Mouse (Mus musculus): Measurements from ENCODE around the gene Gm3336. TPM values are rescaled to one million over a fixed set of nuclear protein-coding genes. Genes with fewer than 3 reads are reported as not detected.

Gene Gm3336
- total RNA-seq, 1 experiment, result 1.8 TPM

DNA sequence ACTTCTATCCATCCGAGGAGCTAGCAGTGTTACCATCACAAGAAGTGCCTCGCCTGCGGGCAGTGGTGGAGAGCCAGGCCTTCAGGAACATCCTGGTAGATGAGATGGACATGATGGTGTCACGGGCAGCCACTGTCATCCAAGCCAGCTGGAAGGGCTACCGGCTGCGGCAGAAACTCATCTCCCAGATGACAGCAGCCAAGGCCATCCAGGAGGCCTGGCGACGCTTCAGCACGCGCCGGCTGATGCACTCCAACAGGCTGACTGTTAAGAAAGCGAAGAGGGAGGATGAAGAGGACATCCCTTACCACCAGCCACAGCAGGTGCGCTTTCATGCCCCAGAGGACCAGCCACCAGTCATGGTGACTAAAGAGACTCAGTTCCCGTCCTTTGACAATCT, 10.1 kb upstream of the Gm3336 start:
- no peak overlapping the region for H3K9ac ChIP-seq (ENCODE audit: insufficient read depth, low read depth, low read length, poor library complexity, severe bottlenecking)
- H3K4me3 ChIP-seq (ENCODE audit: insufficient read depth in 1 of 2, low read depth in 1 of 2, low read length in 2 of 2, poor library complexity in 1 of 2, severe bottlenecking in 1 of 2), result no peak overlapping the region
- H3K27ac ChIP-seq (ENCODE audit: insufficient read depth, low read depth, low read length, poor library complexity, severe bottlenecking), result no peak overlapping the region
- DNase-seq (ENCODE audit: low read depth, low spot score), result no peak
- no peak for TF ChIP-seq ZNF384 (IDR thresholded peaks at IDR 0.05; ENCODE audit: low read depth, low read length)
- TF ChIP-seq MAFK (IDR thresholded peaks at IDR 0.05; ENCODE audit: insufficient read depth, low read depth, low read length), result no peak
- no peak for TF ChIP-seq ZC3H11A (IDR thresholded peaks at IDR 0.05; ENCODE audit: borderline replicate concordance, low read depth, low read length)
- no peak for TF ChIP-seq CHD2 (IDR thresholded peaks at IDR 0.05; ENCODE audit: low read depth, low read length)
- no peak for TF ChIP-seq HCFC1 (IDR thresholded peaks at IDR 0.05; ENCODE audit: borderline replicate concordance, insufficient read depth, low read length)
- no peaks in the 10 kb centered on the region for H3K36me3 ChIP-seq (ENCODE audit: control insufficient read depth, insufficient read depth, low read length, poor library complexity, severe bottlenecking)
- H3K4me1 ChIP-seq (ENCODE audit: control insufficient read depth in 2 of 2, insufficient read depth in 2 of 2, low read length in 2 of 2, poor library complexity in 1 of 2), result no peaks in the 10 kb centered on the region
- H3K9me3 ChIP-seq (ENCODE audit: control insufficient read depth, insufficient read depth, low read depth, low read length), result no peaks in the 10 kb centered on the region
- in situ Hi-C loops (cut with MboI; ENCODE audit: low sequenced_read_pairs in 2 of 2, unreplicated experiment in 2 of 2), result no loop called here

DNA sequence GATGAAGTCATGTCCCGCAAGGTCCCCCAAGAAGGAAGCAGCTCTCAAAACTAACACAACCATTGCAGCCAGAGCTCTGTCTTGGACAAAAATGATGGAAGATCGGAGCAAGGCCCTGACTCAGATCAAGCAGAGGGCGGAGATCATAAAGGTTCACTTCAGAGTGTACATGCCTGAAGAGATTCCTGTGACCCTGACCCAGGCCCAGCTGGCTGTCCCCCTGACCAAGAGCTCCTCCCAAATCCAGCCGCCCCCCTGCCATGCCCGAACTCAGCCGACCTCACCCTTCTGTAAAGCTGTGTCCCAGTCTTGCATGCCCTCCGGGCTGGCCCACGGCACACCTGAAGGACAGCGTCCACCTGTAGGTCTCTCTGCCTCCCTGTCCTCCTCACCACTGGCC, 8.5 kb upstream of the Gm3336 start:
- in situ Hi-C loops (cut with MboI; ENCODE audit: low sequenced_read_pairs in 2 of 2, unreplicated experiment in 2 of 2), result no loop called here

DNA sequence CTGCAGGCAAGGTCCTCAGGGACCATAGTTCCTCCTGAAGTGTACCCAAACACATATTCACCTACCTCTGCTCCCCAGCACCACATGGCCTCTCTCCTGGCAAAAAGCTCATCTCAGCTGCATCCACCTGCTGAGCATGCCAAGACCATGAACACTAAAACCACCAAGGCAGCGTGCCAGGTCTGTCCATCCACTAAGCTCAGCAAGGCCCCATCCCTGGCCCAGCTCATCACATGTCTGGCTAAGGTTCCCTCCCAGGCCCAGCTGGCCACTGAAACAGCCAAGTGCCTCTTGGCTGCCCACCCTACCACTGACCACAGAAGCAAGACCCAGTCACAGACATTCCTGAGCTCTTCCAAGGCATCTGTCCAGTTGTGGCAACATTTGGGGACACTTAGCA, 8.0 kb upstream of the Gm3336 start:
- TF ChIP-seq CHD2 (IDR thresholded peaks at IDR 0.05; ENCODE audit: low read depth, low read length) (no peak), HCFC1 (IDR thresholded peaks at IDR 0.05; ENCODE audit: borderline replicate concordance, insufficient read depth, low read length) (no peak), ZNF384 (IDR thresholded peaks at IDR 0.05; ENCODE audit: low read depth, low read length) (no peak), ZC3H11A (IDR thresholded peaks at IDR 0.05; ENCODE audit: borderline replicate concordance, low read depth, low read length) (no peak), MAFK (IDR thresholded peaks at IDR 0.05; ENCODE audit: insufficient read depth, low read depth, low read length) (no peak)
- DNase-seq (ENCODE audit: low read depth, low spot score), result no peak
- no peaks in the 10 kb centered on the region for H3K9me3 ChIP-seq (ENCODE audit: control insufficient read depth, insufficient read depth, low read depth, low read length)
- H3K4me3 ChIP-seq (ENCODE audit: insufficient read depth in 1 of 2, low read depth in 1 of 2, low read length in 2 of 2, poor library complexity in 1 of 2, severe bottlenecking in 1 of 2), result no peak overlapping the region
- H3K9ac ChIP-seq (ENCODE audit: insufficient read depth, low read depth, low read length, poor library complexity, severe bottlenecking), result no peak overlapping the region
- in situ Hi-C loops (cut with MboI; ENCODE audit: low sequenced_read_pairs in 2 of 2, unreplicated experiment in 2 of 2), result no loop called here
- no peaks in the 10 kb centered on the region for H3K4me1 ChIP-seq (ENCODE audit: control insufficient read depth in 2 of 2, insufficient read depth in 2 of 2, low read length in 2 of 2, poor library complexity in 1 of 2)
- no peaks in the 10 kb centered on the region for H3K36me3 ChIP-seq (ENCODE audit: control insufficient read depth, insufficient read depth, low read length, poor library complexity, severe bottlenecking)
- H3K27ac ChIP-seq (ENCODE audit: insufficient read depth, low read depth, low read length, poor library complexity, severe bottlenecking), result no peak overlapping the region

More for the DNA sequence above, 8.5 kb upstream of the Gm3336 start:
- Histone ChIP-seq H3K27ac (ENCODE audit: insufficient read depth, low read depth, low read length, poor library complexity, severe bottlenecking) (no peak overlapping the region; the same call in 1 of the 2 replicates), H3K4me3 (ENCODE audit: insufficient read depth in 1 of 2, low read depth in 1 of 2, low read length in 2 of 2, poor library complexity in 1 of 2, severe bottlenecking in 1 of 2) (no peak overlapping the region), H3K36me3 (ENCODE audit: control insufficient read depth, insufficient read depth, low read length, poor library complexity, severe bottlenecking) (no peaks in the 10 kb centered on the region), H3K9ac (ENCODE audit: insufficient read depth, low read depth, low read length, poor library complexity, severe bottlenecking) (no peak overlapping the region), H3K4me1 (ENCODE audit: control insufficient read depth in 2 of 2, insufficient read depth in 2 of 2, low read length in 2 of 2, poor library complexity in 1 of 2) (no peaks in the 10 kb centered on the region), H3K9me3 (ENCODE audit: control insufficient read depth, insufficient read depth, low read depth, low read length) (no peaks in the 10 kb centered on the region)
- no peak for DNase-seq (ENCODE audit: low read depth, low spot score)
- TF ChIP-seq ZC3H11A (IDR thresholded peaks at IDR 0.05; ENCODE audit: borderline replicate concordance, low read depth, low read length) (no peak), HCFC1 (IDR thresholded peaks at IDR 0.05; ENCODE audit: borderline replicate concordance, insufficient read depth, low read length) (no peak), CHD2 (IDR thresholded peaks at IDR 0.05; ENCODE audit: low read depth, low read length) (no peak), MAFK (IDR thresholded peaks at IDR 0.05; ENCODE audit: insufficient read depth, low read depth, low read length) (no peak), ZNF384 (IDR thresholded peaks at IDR 0.05; ENCODE audit: low read depth, low read length) (no peak)

DNA sequence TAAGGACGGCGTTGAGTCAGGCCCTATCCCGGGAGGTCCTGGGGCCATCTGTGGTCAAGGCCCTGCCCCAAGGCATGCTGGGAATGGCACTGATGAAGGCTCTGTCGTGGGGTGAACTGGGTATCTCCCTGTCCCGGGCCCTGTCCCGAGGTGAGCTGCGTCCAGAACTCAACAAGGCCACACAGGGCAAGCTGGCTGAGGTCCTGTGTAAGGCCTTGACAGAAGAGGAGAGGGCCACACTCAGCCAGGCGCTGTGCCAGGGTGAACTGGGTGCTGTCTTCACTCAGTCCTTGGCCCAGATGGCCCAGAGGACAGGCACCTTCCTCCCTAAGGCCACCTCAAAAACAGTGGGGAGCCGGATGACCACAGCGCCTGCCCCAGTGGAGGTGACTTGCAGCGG, 7.3 kb upstream of the Gm3336 start:
- TF ChIP-seq HCFC1 (IDR thresholded peaks at IDR 0.05; ENCODE audit: borderline replicate concordance, insufficient read depth, low read length) (no peak), CHD2 (IDR thresholded peaks at IDR 0.05; ENCODE audit: low read depth, low read length) (no peak), ZNF384 (IDR thresholded peaks at IDR 0.05; ENCODE audit: low read depth, low read length) (no peak), MAFK (IDR thresholded peaks at IDR 0.05; ENCODE audit: insufficient read depth, low read depth, low read length) (no peak), ZC3H11A (IDR thresholded peaks at IDR 0.05; ENCODE audit: borderline replicate concordance, low read depth, low read length) (no peak)
- Histone ChIP-seq H3K36me3 (ENCODE audit: control insufficient read depth, insufficient read depth, low read length, poor library complexity, severe bottlenecking) (no peaks in the 10 kb centered on the region), H3K4me1 (ENCODE audit: control insufficient read depth in 2 of 2, insufficient read depth in 2 of 2, low read length in 2 of 2, poor library complexity in 1 of 2) (no peaks in the 10 kb centered on the region), H3K4me3 (ENCODE audit: insufficient read depth in 1 of 2, low read depth in 1 of 2, low read length in 2 of 2, poor library complexity in 1 of 2, severe bottlenecking in 1 of 2) (no peak overlapping the region), H3K9me3 (ENCODE audit: control insufficient read depth, insufficient read depth, low read depth, low read length) (no peaks in the 10 kb centered on the region), H3K27ac (ENCODE audit: insufficient read depth, low read depth, low read length, poor library complexity, severe bottlenecking) (no peak overlapping the region), H3K9ac (ENCODE audit: insufficient read depth, low read depth, low read length, poor library complexity, severe bottlenecking) (no peak overlapping the region)
- in situ Hi-C loops (cut with MboI; ENCODE audit: low sequenced_read_pairs in 2 of 2, unreplicated experiment in 2 of 2), result no loop called here
- no peak for DNase-seq (ENCODE audit: low read depth, low spot score)

DNA sequence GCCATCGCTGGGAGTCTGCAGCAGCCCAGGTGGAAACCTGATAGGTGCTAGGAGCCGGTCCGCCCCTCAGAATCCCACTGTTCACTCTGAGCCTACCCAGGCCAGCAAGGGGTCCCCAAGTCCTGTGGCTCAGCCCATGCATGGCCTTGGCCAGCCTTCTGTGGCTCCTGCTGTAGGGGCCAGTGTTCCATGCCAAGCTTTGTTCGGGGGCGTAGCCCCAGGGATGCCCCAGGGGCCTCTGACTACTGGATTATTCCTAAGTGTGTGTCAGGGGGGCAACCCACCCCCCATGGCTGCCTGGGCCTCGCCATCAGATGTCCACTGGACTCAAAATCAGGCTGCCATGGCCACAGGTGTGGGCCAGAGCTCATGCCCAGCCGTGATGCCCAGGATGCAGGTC, 4.4 kb upstream of the Gm3336 start:
- DNase-seq (ENCODE audit: low read depth, low spot score), result no peak
- Histone ChIP-seq H3K36me3 (ENCODE audit: control insufficient read depth, insufficient read depth, low read length, poor library complexity, severe bottlenecking) (no peaks in the 10 kb centered on the region), H3K27ac (ENCODE audit: insufficient read depth, low read depth, low read length, poor library complexity, severe bottlenecking) (no peak overlapping the region), H3K4me3 (ENCODE audit: insufficient read depth in 1 of 2, low read depth in 1 of 2, low read length in 2 of 2, poor library complexity in 1 of 2, severe bottlenecking in 1 of 2) (no peak overlapping the region), H3K9ac (ENCODE audit: insufficient read depth, low read depth, low read length, poor library complexity, severe bottlenecking) (no peak overlapping the region), H3K9me3 (ENCODE audit: control insufficient read depth, insufficient read depth, low read depth, low read length) (no peaks in the 10 kb centered on the region), H3K4me1 (ENCODE audit: control insufficient read depth in 2 of 2, insufficient read depth in 2 of 2, low read length in 2 of 2, poor library complexity in 1 of 2) (peaks cover 0 to 8% of the 10 kb centered on the region in 2 experiments; a peak in 1 of 4 replicates)
- in situ Hi-C loops (cut with MboI; ENCODE audit: low sequenced_read_pairs in 2 of 2, unreplicated experiment in 2 of 2), result no loop called here
- TF ChIP-seq CHD2 (IDR thresholded peaks at IDR 0.05; ENCODE audit: low read depth, low read length), result no peak

All from ES-E14 (cell line).